Mouse (Mus musculus): Measurements from ENCODE around the gene Epha8. TPM values are rescaled to one million over a fixed set of nuclear protein-coding genes. Genes with fewer than 3 reads are reported as not detected.

Epha8 gene
- polyA plus RNA-seq, 1 experiment from 2014 or later = 0.45 TPM

- H3K27me3 ChIP-seq (ENCODE audit: insufficient read depth, poor library complexity, severe bottlenecking) = peaks cover 98% of the 10 kb centered on the region
- no peaks in the 10 kb centered on the region for H3K9me3 ChIP-seq
- peaks cover 5% of the 10 kb centered on the region for H3K4me1 ChIP-seq
- H3K36me3 ChIP-seq = no peaks in the 10 kb centered on the region
- no peak overlapping the region for H3K27ac ChIP-seq
- no peak overlapping the region for H3K4me3 ChIP-seq
- WGBS = 9% methylated on average over 9 of the region's 9 CpGs
- no peak for DNase-seq (ENCODE audit: low spot score)
Observed at GRCm38 (mm10) chr4:136893691-136894543, 62.7 kb downstream of the Epha8 start.

- peaks cover 93% of the 10 kb centered on the region for H3K27me3 ChIP-seq (ENCODE audit: insufficient read depth, poor library complexity, severe bottlenecking)
- H3K36me3 ChIP-seq = no peaks in the 10 kb centered on the region
- no peak within 1 kb of the TSS for H3K27ac ChIP-seq
- peaks cover 5% of the 10 kb centered on the region for H3K4me1 ChIP-seq
- 37% methylated on average over 5 of the region's 5 CpGs for WGBS
- no peaks in the 10 kb centered on the region for H3K9me3 ChIP-seq
- no peak for DNase-seq (ENCODE audit: low spot score)
- no peak within 1 kb of the TSS for H3K4me3 ChIP-seq
Observed at GRCm38 (mm10) chr4:136892811-136893210, 63.8 kb downstream of the Epha8 start, which contains the start of gene C1qc. Gene C1qc, minus strand, starts transcription at chr4:136893065.

- H3K4me3 ChIP-seq = no peak overlapping the region
- H3K27ac ChIP-seq = no peak overlapping the region
- no peaks in the 10 kb centered on the region for H3K36me3 ChIP-seq
- 56% methylated on average over 7 of the region's 7 CpGs for WGBS
- H3K4me1 ChIP-seq = peaks cover 5% of the 10 kb centered on the region
- peaks cover 93% of the 10 kb centered on the region for H3K27me3 ChIP-seq (ENCODE audit: insufficient read depth, poor library complexity, severe bottlenecking)
- no peaks in the 10 kb centered on the region for H3K9me3 ChIP-seq
- DNase-seq (ENCODE audit: low spot score) = no peak
Observed at GRCm38 (mm10) chr4:136892371-136892770, 64.2 kb downstream of the Epha8 start.

GRCm38 (mm10) chr4:136891115-136891514 is 65.5 kb downstream of the Epha8 start:
- Histone ChIP-seq H3K27ac (no peak overlapping the region), H3K27me3 (ENCODE audit: insufficient read depth, poor library complexity, severe bottlenecking) (peaks cover 93% of the 10 kb centered on the region), H3K4me1 (peaks cover 5% of the 10 kb centered on the region), H3K9me3 (no peaks in the 10 kb centered on the region), H3K36me3 (no peaks in the 10 kb centered on the region), H3K4me3 (no peak overlapping the region)
- no peak for DNase-seq (ENCODE audit: low spot score)
- WGBS = 81% methylated on average over 4 of the region's 4 CpGs

DNA sequence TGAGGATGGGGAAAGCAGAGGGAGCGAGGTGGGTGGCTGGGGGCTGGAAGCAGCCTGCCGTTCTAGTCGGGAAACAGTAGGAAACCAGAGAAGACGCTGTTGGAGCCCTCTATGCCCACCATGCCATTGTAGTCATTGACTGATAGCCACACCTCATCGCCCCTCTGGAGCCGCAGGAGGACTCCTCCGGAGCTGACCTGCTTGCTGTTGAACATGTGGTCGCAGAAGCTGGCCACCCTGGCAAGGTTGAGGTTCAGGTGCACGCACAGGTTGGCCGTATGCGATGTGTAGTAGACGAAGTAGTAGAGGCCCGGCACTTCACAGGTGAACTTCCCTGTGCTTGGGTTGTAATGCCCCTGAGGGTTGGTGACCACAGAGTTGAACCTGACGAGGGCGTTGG is 66.6 kb downstream of the Epha8 start:
- no peak for DNase-seq (ENCODE audit: low spot score)
- no peaks in the 10 kb centered on the region for H3K4me1 ChIP-seq
- 85% methylated on average over 15 of the region's 15 CpGs for WGBS
- H3K27ac ChIP-seq = no peak overlapping the region
- H3K36me3 ChIP-seq = no peaks in the 10 kb centered on the region
- no peak overlapping the region for H3K4me3 ChIP-seq
- H3K9me3 ChIP-seq = no peaks in the 10 kb centered on the region
- peaks cover 92% of the 10 kb centered on the region for H3K27me3 ChIP-seq (ENCODE audit: insufficient read depth, poor library complexity, severe bottlenecking)

DNA sequence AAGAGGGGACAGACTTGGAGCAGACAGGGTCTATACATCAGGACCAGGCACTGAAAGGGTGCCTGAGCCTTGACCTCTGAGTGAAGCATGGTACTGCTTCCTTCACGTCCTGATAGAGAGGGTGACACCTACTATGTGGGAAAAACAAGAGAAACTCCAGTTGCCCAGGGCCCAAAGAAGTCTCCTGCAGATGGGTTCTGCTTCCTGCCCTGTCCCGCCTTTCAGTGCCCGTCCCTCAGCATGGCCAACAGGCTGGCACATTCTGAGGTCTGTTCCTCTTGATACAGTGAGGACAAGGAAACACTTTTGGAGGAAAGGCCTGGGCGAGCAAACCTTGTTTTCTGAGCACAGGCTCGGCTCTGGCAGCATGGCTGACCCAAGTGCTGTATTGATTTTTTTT is 68.9 kb downstream of the Epha8 start:
- peaks cover 73% of the 10 kb centered on the region for H3K27me3 ChIP-seq (ENCODE audit: insufficient read depth, poor library complexity, severe bottlenecking)
- no peaks in the 10 kb centered on the region for H3K36me3 ChIP-seq
- H3K4me1 ChIP-seq = no peaks in the 10 kb centered on the region
- H3K27ac ChIP-seq = no peak overlapping the region
- WGBS = 67% methylated on average over 5 of the region's 5 CpGs
- no peak for DNase-seq (ENCODE audit: low spot score)
- no peaks in the 10 kb centered on the region for H3K9me3 ChIP-seq
- H3K4me3 ChIP-seq = no peak overlapping the region

GRCm38 (mm10) chr4:136886101-136886500 is 70.5 kb downstream of the Epha8 start, which contains the start of gene C1qb:
Gene C1qb, minus strand, starts transcription at chr4:136886187.
- H3K27me3 ChIP-seq (ENCODE audit: insufficient read depth, poor library complexity, severe bottlenecking) = peaks cover 65% of the 10 kb centered on the region
- DNase-seq (ENCODE audit: low spot score) = no peak
- 71% methylated on average over 7 of the region's 7 CpGs for WGBS
- H3K4me3 ChIP-seq = no peak within 1 kb of the TSS
- H3K36me3 ChIP-seq = no peaks in the 10 kb centered on the region
- no peaks in the 10 kb centered on the region for H3K4me1 ChIP-seq
- no peak within 1 kb of the TSS for H3K27ac ChIP-seq
- no peaks in the 10 kb centered on the region for H3K9me3 ChIP-seq

Other genes with a start within 250 kb of the Epha8 start
- 2.6 and 4.2 TPM in 2 replicates for gene Ephb2, start 120.8 kb downstream of the Epha8 start, polyA plus RNA-seq (2016; fragmentation: Nextera tagmentation; extraction: Ambion mirVana)
- gene C1qb, start 70.6 kb downstream of the Epha8 start, polyA plus RNA-seq (2016; fragmentation: Nextera tagmentation; extraction: Ambion mirVana) = 4.5 and 13.4 TPM in 2 replicates
- gene C1qc, start 63.8 kb downstream of the Epha8 start, polyA plus RNA-seq (2016; fragmentation: Nextera tagmentation; extraction: Ambion mirVana) = 1.3 and 4.7 TPM in 2 replicates
- 1.3 and 4.2 TPM in 2 replicates for gene C1qa, start 58.0 kb downstream of the Epha8 start, polyA plus RNA-seq (2016; fragmentation: Nextera tagmentation; extraction: Ambion mirVana)
- 4.1 and 4.3 TPM in 2 replicates for gene Zbtb40, start 92.0 kb upstream of the Epha8 start, polyA plus RNA-seq (2016; fragmentation: Nextera tagmentation; extraction: Ambion mirVana)